Mouse (Mus musculus) liver, postnatal 0 days (tissue): Measurements from ENCODE around the gene Rhob.

Experiments used
- CTCF ChIP-seq: sonication (generic); IDR thresholded peaks from 2 replicates; pipeline ENCODE4 v1.5.1; 2016; ENCODE audit warnings: antibody characterized with exemption, low read depth
- EP300 ChIP-seq: IDR thresholded peaks from 2 replicates; pipeline ENCODE4 v1.6.1; 2016; ENCODE audit warnings: antibody characterized with exemption, low read depth, mild to moderate bottlenecking

DNA sequence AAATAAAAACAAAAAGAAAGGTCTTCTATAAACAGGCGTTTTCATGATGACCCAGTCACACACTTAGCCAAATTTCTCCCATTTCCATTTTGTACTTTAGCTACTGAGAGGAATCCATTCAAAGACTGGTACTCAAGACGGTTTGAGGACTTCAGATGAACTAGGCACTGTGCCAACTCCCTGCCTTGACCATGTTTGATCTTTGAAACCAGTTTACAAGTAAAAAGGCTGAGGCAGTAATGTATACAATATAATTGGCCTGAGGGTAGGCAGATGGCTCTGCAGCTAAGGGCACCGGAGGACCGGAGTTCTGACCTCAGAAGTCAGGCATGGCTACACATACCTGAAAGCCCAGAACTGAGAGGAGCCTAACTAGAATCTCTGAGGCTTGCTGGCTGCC, 10.7 kb downstream of the Rhob start:
- TF ChIP-seq CTCF (no peak), EP300 (no peak)
